ENCODE assay signal across 29 mouse cellular contexts in the genomic region with DNA sequence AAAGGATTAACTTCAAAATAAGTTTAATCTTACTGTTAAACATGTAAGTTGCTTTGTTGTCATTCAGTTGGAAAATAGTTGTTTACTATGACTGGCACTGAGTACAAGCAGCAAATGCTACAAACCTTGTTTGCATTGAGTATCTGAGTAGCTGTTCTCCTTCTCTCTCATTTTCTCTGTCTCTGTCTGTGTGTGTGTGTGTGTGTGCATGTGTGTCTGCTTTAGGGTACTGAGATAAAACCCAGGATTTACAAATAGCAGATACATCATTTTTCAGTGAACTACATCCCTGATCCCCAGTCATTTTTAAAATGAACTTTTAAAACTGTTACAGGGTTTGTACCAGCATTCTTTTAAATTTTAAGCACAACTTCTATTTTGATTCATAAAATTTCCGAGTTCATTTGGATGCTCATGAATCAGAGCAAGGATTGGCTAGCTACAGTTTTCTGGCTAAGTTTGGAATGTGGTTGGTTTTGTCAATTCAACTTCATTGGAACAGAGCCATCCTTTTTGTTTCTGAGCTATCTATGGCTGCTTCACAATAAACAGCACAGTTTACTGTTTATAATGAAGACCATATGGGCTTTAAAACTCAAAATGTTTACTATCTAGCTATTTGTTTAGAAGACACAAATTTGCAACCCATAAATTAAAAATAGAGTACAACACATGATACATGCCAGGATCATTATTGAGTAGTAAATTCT.
DNase-seq lines count a peak whose midpoint lies in the region; ATAC-seq and TF ChIP-seq lines count a peak whose summit lies in the region.
"Had no signal": no experiment of that assay in that cellular context is flagged by ENCODE, and none has a peak within 500 bp of the region (broad histone marks: within the 10 kb centered on the region; RNA-seq: fewer than 3 reads in every experiment).

No protein-coding gene starts in this region.

- 47% methylated on average over 1 of the region's 1 CpGs for WGBS in embryonic facial prominence, embryonic 14.5 days
- 78% methylated on average over 1 of the region's 1 CpGs for WGBS in embryonic facial prominence, embryonic 10.5 days
- WGBS in hindbrain, postnatal 0 days: 45% methylated on average over 1 of the region's 1 CpGs
- 77% methylated on average over 1 of the region's 1 CpGs for WGBS in hindbrain, embryonic 13.5 days
- 36% methylated on average over 1 of the region's 1 CpGs for WGBS in lung, embryonic 14.5 days

- TF ChIP-seq CTCF in hindbrain, postnatal 0 days (IDR thresholded peaks at IDR 0.05; ENCODE audit: low read depth): no peak
- TF ChIP-seq CTCF in lung, embryonic 14.5 days (IDR thresholded peaks at IDR 0.05; ENCODE audit: low read depth): no peak

- ATAC-seq in embryonic facial prominence, embryonic 14.5 days (ENCODE audit: low read depth): no peak
- no peak for ATAC-seq in hindbrain, postnatal 0 days
- no peak for ATAC-seq in hindbrain, embryonic 13.5 days (ENCODE audit: low FRiP score)
- ATAC-seq in lung, embryonic 14.5 days (ENCODE audit: insufficient read depth): peak; percentile 94
- ATAC-seq: forebrain, embryonic 13.5 days; hindbrain, embryonic 16.5 days; inflammation-experienced regulatory T-cells, adult 6 months; intestine, embryonic 16.5 days had no signal

- no peak overlapping the region for H3K9ac ChIP-seq in embryonic facial prominence, embryonic 14.5 days (ENCODE audit: low read depth, low read length)
- H3K9ac ChIP-seq in hindbrain, postnatal 0 days (replicated peaks; ENCODE audit: low read length): no peak overlapping the region
- H3K9ac ChIP-seq in hindbrain, embryonic 13.5 days: no peak overlapping the region
- no peak overlapping the region for H3K9ac ChIP-seq in lung, embryonic 14.5 days
- H3K9ac ChIP-seq: embryonic facial prominence, embryonic 12.5 days; forebrain, embryonic 13.5 days; heart, embryonic 13.5 days; hindbrain, embryonic 12.5 days had no signal

- peak; percentile 52 for DNase-seq in embryonic facial prominence, embryonic 14.5 days (ENCODE audit: low spot score)
- DNase-seq in embryonic facial prominence, embryonic 10.5 days (ENCODE audit: low spot score): no peak
- DNase-seq in hindbrain, postnatal 0 days (ENCODE audit: low spot score): peak; percentile 32
- DNase-seq in lung, embryonic 14.5 days: peak; percentile 90
- DNase-seq in lung, postnatal 10 days: no peak
- peak; percentile 8 for DNase-seq in 3T3-L1 (ENCODE audit: low read depth, low spot score)
- DNase-seq in adrenal gland, adult 2 months: no peak
- DNase-seq: adrenal gland, adult 8-10 months; adrenal gland, postnatal 25 days; B cell, adult 2 months; cerebellum, adult 18-20 months; cerebellum, adult 9-10 months; cerebellum, postnatal 14 days; gastrocnemius, postnatal 10 days; gastrocnemius, postnatal 36 days; heart, adult 2 months; heart, postnatal 14 days had no signal

- H3K4me3 ChIP-seq in embryonic facial prominence, embryonic 14.5 days (ENCODE audit: low read depth, low read length): no peak overlapping the region
- no peak overlapping the region for H3K4me3 ChIP-seq in embryonic facial prominence, embryonic 10.5 days
- H3K4me3 ChIP-seq in hindbrain, postnatal 0 days (ENCODE audit: low read length): no peak overlapping the region
- no peak overlapping the region for H3K4me3 ChIP-seq in hindbrain, embryonic 13.5 days
- no peak overlapping the region for H3K4me3 ChIP-seq in lung, embryonic 14.5 days (ENCODE audit: low read depth, low read length)
- H3K4me3 ChIP-seq: embryonic facial prominence, embryonic 12.5 days; erythroblast, embryonic 14.5 days; forebrain, embryonic 13.5 days; heart, adult 2 months; heart, embryonic 10.5 days; heart, embryonic 13.5 days; hindbrain, embryonic 12.5 days had no signal

- no peaks in the 10 kb centered on the region for H3K36me3 ChIP-seq in embryonic facial prominence, embryonic 14.5 days (ENCODE audit: control insufficient read depth, insufficient read depth, low read length)
- no peaks in the 10 kb centered on the region for H3K36me3 ChIP-seq in embryonic facial prominence, embryonic 10.5 days (replicated peaks)
- H3K36me3 ChIP-seq in hindbrain, postnatal 0 days (ENCODE audit: insufficient read depth, low read length): no peaks in the 10 kb centered on the region
- H3K36me3 ChIP-seq in hindbrain, embryonic 13.5 days: no peaks in the 10 kb centered on the region
- H3K36me3 ChIP-seq in lung, embryonic 14.5 days (ENCODE audit: insufficient read depth): no peaks in the 10 kb centered on the region
- H3K36me3 ChIP-seq: embryonic facial prominence, embryonic 12.5 days; G1E; heart, embryonic 10.5 days; heart, embryonic 13.5 days; hindbrain, embryonic 12.5 days had no signal

- H3K27ac ChIP-seq in embryonic facial prominence, embryonic 14.5 days (replicated peaks; ENCODE audit: low read depth, low read length): no peak overlapping the region
- no peak overlapping the region for H3K27ac ChIP-seq in embryonic facial prominence, embryonic 10.5 days (replicated peaks)
- H3K27ac ChIP-seq in hindbrain, postnatal 0 days: no peak overlapping the region
- no peak overlapping the region for H3K27ac ChIP-seq in hindbrain, embryonic 13.5 days
- H3K27ac ChIP-seq in lung, embryonic 14.5 days (ENCODE audit: low read depth): no peak overlapping the region
- H3K27ac ChIP-seq: embryonic facial prominence, embryonic 12.5 days; forebrain, embryonic 13.5 days; heart, adult 2 months; heart, embryonic 10.5 days; heart, embryonic 13.5 days; hindbrain, embryonic 12.5 days had no signal

- H3K4me2 ChIP-seq in embryonic facial prominence, embryonic 14.5 days (ENCODE audit: low read depth, low read length): no peak overlapping the region
- no peak overlapping the region for H3K4me2 ChIP-seq in hindbrain, postnatal 0 days (ENCODE audit: low read depth, low read length)
- no peak overlapping the region for H3K4me2 ChIP-seq in hindbrain, embryonic 13.5 days
- H3K4me2 ChIP-seq in lung, embryonic 14.5 days: no peak overlapping the region
- H3K4me2 ChIP-seq: embryonic facial prominence, embryonic 12.5 days; forebrain, embryonic 13.5 days; heart, embryonic 13.5 days; hindbrain, embryonic 12.5 days had no signal

- no peaks in the 10 kb centered on the region for H3K9me3 ChIP-seq in embryonic facial prominence, embryonic 14.5 days (ENCODE audit: control insufficient read depth, low read length)
- no peaks in the 10 kb centered on the region for H3K9me3 ChIP-seq in embryonic facial prominence, embryonic 10.5 days
- H3K9me3 ChIP-seq in hindbrain, postnatal 0 days (ENCODE audit: low read length): no peaks in the 10 kb centered on the region
- no peaks in the 10 kb centered on the region for H3K9me3 ChIP-seq in hindbrain, embryonic 13.5 days
- no peaks in the 10 kb centered on the region for H3K9me3 ChIP-seq in lung, embryonic 14.5 days (ENCODE audit: low read depth, low read length)
- H3K9me3 ChIP-seq: embryonic facial prominence, embryonic 12.5 days; forebrain, embryonic 13.5 days; G1E; heart, embryonic 10.5 days; heart, embryonic 13.5 days; hindbrain, embryonic 12.5 days had no signal

- H3K27me3 ChIP-seq in embryonic facial prominence, embryonic 14.5 days (replicated peaks; ENCODE audit: control insufficient read depth, insufficient read depth, low read length): no peaks in the 10 kb centered on the region
- no peaks in the 10 kb centered on the region for H3K27me3 ChIP-seq in embryonic facial prominence, embryonic 10.5 days (replicated peaks; ENCODE audit: low read depth, poor library complexity, severe bottlenecking)
- no peaks in the 10 kb centered on the region for H3K27me3 ChIP-seq in hindbrain, postnatal 0 days (ENCODE audit: insufficient read depth, low read length)
- no peaks in the 10 kb centered on the region for H3K27me3 ChIP-seq in hindbrain, embryonic 13.5 days
- no peaks in the 10 kb centered on the region for H3K27me3 ChIP-seq in lung, embryonic 14.5 days (ENCODE audit: insufficient read depth, low read length)
- H3K27me3 ChIP-seq: CH12.LX; embryonic facial prominence, embryonic 12.5 days; forebrain, embryonic 13.5 days; heart, embryonic 13.5 days; hindbrain, embryonic 12.5 days had no signal

- H3K4me1 ChIP-seq in embryonic facial prominence, embryonic 14.5 days (ENCODE audit: control insufficient read depth, insufficient read depth, low read length): no peaks in the 10 kb centered on the region
- H3K4me1 ChIP-seq in embryonic facial prominence, embryonic 10.5 days: no peaks in the 10 kb centered on the region
- no peaks in the 10 kb centered on the region for H3K4me1 ChIP-seq in hindbrain, postnatal 0 days (ENCODE audit: insufficient read depth, low read length)
- no peaks in the 10 kb centered on the region for H3K4me1 ChIP-seq in hindbrain, embryonic 13.5 days (replicated peaks)
- no peaks in the 10 kb centered on the region for H3K4me1 ChIP-seq in lung, embryonic 14.5 days (ENCODE audit: insufficient read depth)
- H3K4me1 ChIP-seq: embryonic facial prominence, embryonic 12.5 days; forebrain, embryonic 13.5 days; heart, embryonic 10.5 days; heart, embryonic 13.5 days; hindbrain, embryonic 12.5 days had no signal

Comparison
In these comparisons a context has a peak if more than half of its experiments do, and no peak if none do; other contexts are left out.
1. DNase-seq: peak in embryonic facial prominence, embryonic 14.5 days (single experiment), hindbrain, postnatal 0 days (single experiment), lung, embryonic 14.5 days (single experiment) and 3T3-L1 (single experiment); none in embryonic facial prominence, embryonic 10.5 days (single experiment), lung, postnatal 10 days (single experiment) and adrenal gland, adult 2 months (single experiment).